Mouse (Mus musculus) left cerebral cortex, adult 8-10 months (tissue): ENCODE results near the gene Pfdn6. TPM values are rescaled to one million over a fixed set of nuclear protein-coding genes. Genes with fewer than 3 reads are reported as not detected.
"Not testable (repeated sequence)": the region's sequence is repeated elsewhere in the genome, so short reads cannot be mapped to it uniquely, and the experiment has no call there.

Experiments
- DNase-seq, 2 experiments: peaks; one replicate each; pipeline ENCODE4 v3.0.0; 2022; ENCODE audit warnings: low spot score in 2 of 2
- total RNA-seq, 4 experiments: library from RNA; stranded (reverse); gene quantifications; 2 replicates each; pipeline ENCODE4 v1.2.4; 2022

Gene Pfdn6
- total RNA-seq, 4 experiments from 2014 or later, result 81.6 to 112 (median 95.7) TPM

- no peak for DNase-seq
Observed at GRCm38 (mm10) chr17:33900281-33900988, 39.7 kb downstream of the Pfdn6 start.

GRCm38 (mm10) chr17:33899642-33900041 lies 40.5 kb downstream of the Pfdn6 start:
- DNase-seq, result no peak

- not testable (repeated sequence) for DNase-seq
Observed at GRCm38 (mm10) chr17:33898193-33898592, 42.0 kb downstream of the Pfdn6 start.

GRCm38 (mm10) chr17:33897114-33897794 lies 42.9 kb downstream of the Pfdn6 start:
- no peak for DNase-seq

- not testable (repeated sequence) for DNase-seq
Observed at GRCm38 (mm10) chr17:33893011-33893410, 47.1 kb downstream of the Pfdn6 start.

- DNase-seq, result no peak
Observed at GRCm38 (mm10) chr17:33892429-33892828, 47.7 kb downstream of the Pfdn6 start.

- not testable (repeated sequence) for DNase-seq
Observed at GRCm38 (mm10) chr17:33891892-33892291, 48.3 kb downstream of the Pfdn6 start.

GRCm38 (mm10) chr17:33891357-33891756 lies 48.8 kb downstream of the Pfdn6 start:
- DNase-seq, result no peak

- peak; percentile 98 to 100 for DNase-seq
Observed at GRCm38 (mm10) chr17:33890533-33891059, 49.5 kb downstream of the Pfdn6 start, which contains the start of gene Kifc1. Gene Kifc1, minus strand, starts transcription at chr17:33890661.

- DNase-seq, result not testable (repeated sequence)
Observed at GRCm38 (mm10) chr17:33889941-33890532, 50.1 kb downstream of the Pfdn6 start.

Other genes starting within 250 kb of the Pfdn6 start
- 10 to 100 TPM; 85.6 to 95.3 (median 89.9) TPM for gene March2, start 221.7 kb downstream of the Pfdn6 start, total RNA-seq
- gene Rab11b, start 179.8 kb downstream of the Pfdn6 start, total RNA-seq, result 100 to 1,000 TPM; 351 to 365 (median 357) TPM
- 1 to 10 TPM; 2.3 to 3.2 (median 2.5) TPM for gene Angptl4, start 158.5 kb downstream of the Pfdn6 start, total RNA-seq
- gene Kank3, start 129.8 kb downstream of the Pfdn6 start, total RNA-seq, result 10 to 100 TPM; 27.6 to 33.8 (median 31.5) TPM
- gene Rps28, start 115.8 kb downstream of the Pfdn6 start, total RNA-seq, result 100 to 1,000 TPM; 672 to 810 (median 775) TPM
- 100 to 1,000 TPM; 193 to 206 (median 201) TPM for gene Ndufa7, start 115.8 kb downstream of the Pfdn6 start, total RNA-seq
- gene Cd320, start 97.3 kb downstream of the Pfdn6 start, total RNA-seq, result 10 to 100 TPM; 23.3 to 27.1 (median 24.8) TPM
- gene Gm7029, start 66.5 kb downstream of the Pfdn6 start, total RNA-seq, result not detected
- 1 to 10 TPM; 2.0 to 3.0 (median 2.9) TPM for gene Kifc1, start 49.7 kb downstream of the Pfdn6 start, total RNA-seq
- gene Platr17, start 35.2 kb downstream of the Pfdn6 start, total RNA-seq, result 1 to 10 TPM in 2 of 4 experiments, not detected in 2; 1.3 to 1.6 TPM
- gene Daxx, start 30.9 kb downstream of the Pfdn6 start, total RNA-seq, result 10 to 100 TPM; 24.0 to 31.9 (median 27.1) TPM
- gene Tapbp, start 24.4 kb downstream of the Pfdn6 start, total RNA-seq, result 10 to 100 TPM; 53.0 to 74.3 (median 56.5) TPM
- gene Zbtb22, start 24.4 kb downstream of the Pfdn6 start, total RNA-seq, result 10 to 100 TPM; 36.8 to 44.6 (median 41.3) TPM
- 10 to 100 TPM; 48.9 to 73.4 (median 60.6) TPM for gene Rgl2, start 10.8 kb downstream of the Pfdn6 start, total RNA-seq
- gene Wdr46, start 317 bp upstream of the Pfdn6 start, total RNA-seq, result 10 to 100 TPM; 10.9 to 14.7 (median 13.7) TPM
- gene B3galt4, start 11.1 kb upstream of the Pfdn6 start, total RNA-seq, result 1 to 10 TPM; 5.8 to 6.9 (median 6.2) TPM
- gene Vps52, start 15.5 kb upstream of the Pfdn6 start, total RNA-seq, result 10 to 100 TPM; 70.6 to 79.6 (median 72.8) TPM
- gene Rps18, start 15.7 kb upstream of the Pfdn6 start, total RNA-seq, result 100 to 1,000 TPM; 328 to 351 (median 339) TPM
- gene H2-K1, start 60.0 kb upstream of the Pfdn6 start, total RNA-seq, result 10 to 100 TPM; 31.2 to 66.9 (median 50.2) TPM
- gene Ring1, start 84.3 kb upstream of the Pfdn6 start, total RNA-seq, result 10 to 100 TPM; 31.4 to 43.5 (median 36.1) TPM
- 10 to 100 TPM; 45.6 to 50.2 (median 46.4) TPM for gene H2-Ke6, start 87.7 kb upstream of the Pfdn6 start, total RNA-seq
- 10 to 100 TPM; 91.2 to 98.6 (median 95.0) TPM for gene Slc39a7, start 91.3 kb upstream of the Pfdn6 start, total RNA-seq
- gene Rxrb, start 91.5 kb upstream of the Pfdn6 start, total RNA-seq, result 10 to 100 TPM; 72.8 to 87.6 (median 78.1) TPM
- gene Col11a2, start 99.1 kb upstream of the Pfdn6 start, total RNA-seq, result 10 to 100 TPM; 12.6 to 18.0 (median 16.8) TPM
- gene H2-Oa, start 152.0 kb upstream of the Pfdn6 start, total RNA-seq, result 1 to 10 TPM in 2 of 4 experiments, under 1 TPM in 1, not detected in 1; 0.44 to 2.2 (median 1.7) TPM
- gene H2-DMa, start 179.2 kb upstream of the Pfdn6 start, total RNA-seq, result 10 to 100 TPM; 20.7 to 35.3 (median 30.7) TPM
- gene Brd2, start 182.3 kb upstream of the Pfdn6 start, total RNA-seq, result 100 to 1,000 TPM; 181 to 210 (median 190) TPM
- gene H2-DMb2, start 203.0 kb upstream of the Pfdn6 start, total RNA-seq, result 1 to 10 TPM in 3 of 4 experiments, under 1 TPM in 1; 0.84 to 3.5 (median 2.0) TPM
- gene H2-DMb1, start 212.7 kb upstream of the Pfdn6 start, total RNA-seq, result 1 to 10 TPM; 2.2 to 7.1 (median 3.5) TPM
- 1 to 10 TPM; 3.0 to 8.6 (median 4.6) TPM for gene Tap1, start 247.2 kb upstream of the Pfdn6 start, total RNA-seq
- 1 to 10 TPM; 2.6 to 3.2 (median 3.0) TPM for gene Psmb9, start 247.4 kb upstream of the Pfdn6 start, total RNA-seq